23 mouse cellular contexts compared by ENCODE assay signal in genomic region chr2:116440252-116440651, GRCm38 (mm10).
DNase-seq lines count a peak whose midpoint lies in the region; ATAC-seq and TF ChIP-seq lines count a peak whose summit lies in the region.
"Had no signal": no experiment of that assay in that cellular context is flagged by ENCODE, and none has a peak within 500 bp of the region (broad histone marks: within the 10 kb centered on the region; RNA-seq: fewer than 3 reads in every experiment).

No protein-coding gene starts in this region.

- no peak for TF ChIP-seq CTCF in midbrain, postnatal 0 days (IDR thresholded peaks at IDR 0.05)
- TF ChIP-seq CTCF in brain, embryonic 14.5 days (IDR thresholded peaks at IDR 0.05; ENCODE audit: borderline replicate concordance, extremely low read depth, insufficient read depth, insufficient read length): no peak

- no peaks in the 10 kb centered on the region for H3K36me3 ChIP-seq in embryonic facial prominence, embryonic 11.5 days (replicated peaks; ENCODE audit: control insufficient read depth, insufficient read depth, low read depth, low read length)
- H3K36me3 ChIP-seq in embryonic facial prominence, embryonic 10.5 days (replicated peaks): no peaks in the 10 kb centered on the region
- no peaks in the 10 kb centered on the region for H3K36me3 ChIP-seq in midbrain, postnatal 0 days (ENCODE audit: insufficient read depth, low read length)
- H3K36me3 ChIP-seq in midbrain, embryonic 11.5 days (ENCODE audit: control insufficient read depth, insufficient read depth, low read length): no peaks in the 10 kb centered on the region
- H3K36me3 ChIP-seq: embryonic facial prominence, embryonic 12.5 days; heart, embryonic 15.5 days; hindbrain, embryonic 13.5 days had no signal

- no peak for TF ChIP-seq POLR2A in brain, embryonic 14.5 days (IDR thresholded peaks at IDR 0.05; ENCODE audit: borderline replicate concordance, extremely low read depth, insufficient read depth, insufficient read length, poor library complexity, severe bottlenecking)

- no peak overlapping the region for H3K9ac ChIP-seq in embryonic facial prominence, embryonic 11.5 days (replicated peaks; ENCODE audit: low read length)
- H3K9ac ChIP-seq in midbrain, postnatal 0 days (replicated peaks; ENCODE audit: low read length, poor library complexity, severe bottlenecking): no peak overlapping the region
- H3K9ac ChIP-seq in midbrain, embryonic 11.5 days (ENCODE audit: low read length): no peak overlapping the region
- H3K9ac ChIP-seq: embryonic facial prominence, embryonic 12.5 days; heart, embryonic 15.5 days; hindbrain, embryonic 13.5 days had no signal

- H3K27me3 ChIP-seq in embryonic facial prominence, embryonic 11.5 days (ENCODE audit: control insufficient read depth, insufficient read depth, low read length): no peaks in the 10 kb centered on the region
- H3K27me3 ChIP-seq in embryonic facial prominence, embryonic 10.5 days (replicated peaks; ENCODE audit: low read depth, poor library complexity, severe bottlenecking): no peaks in the 10 kb centered on the region
- H3K27me3 ChIP-seq in midbrain, postnatal 0 days (ENCODE audit: insufficient read depth, low read length): no peaks in the 10 kb centered on the region
- H3K27me3 ChIP-seq in midbrain, embryonic 11.5 days (ENCODE audit: control insufficient read depth, insufficient read depth, low read length): no peaks in the 10 kb centered on the region
- H3K27me3 ChIP-seq: CH12.LX; embryonic facial prominence, embryonic 12.5 days; heart, embryonic 15.5 days; hindbrain, embryonic 13.5 days had no signal

- H3K4me1 ChIP-seq in embryonic facial prominence, embryonic 11.5 days (ENCODE audit: control insufficient read depth, insufficient read depth, low read length): no peaks in the 10 kb centered on the region; the same call in 1 of the 2 replicates
- peaks cover 9% of the 10 kb centered on the region for H3K4me1 ChIP-seq in embryonic facial prominence, embryonic 10.5 days
- no peaks in the 10 kb centered on the region for H3K4me1 ChIP-seq in midbrain, postnatal 0 days (ENCODE audit: insufficient read depth, low read length)
- no peaks in the 10 kb centered on the region for H3K4me1 ChIP-seq in midbrain, embryonic 11.5 days (ENCODE audit: control insufficient read depth, insufficient read depth, low read length)
- H3K4me1 ChIP-seq: embryonic facial prominence, embryonic 12.5 days; heart, embryonic 15.5 days had no signal

- no peak overlapping the region for H3K27ac ChIP-seq in embryonic facial prominence, embryonic 11.5 days (replicated peaks; ENCODE audit: low read depth, low read length)
- H3K27ac ChIP-seq in embryonic facial prominence, embryonic 10.5 days (replicated peaks): no peak overlapping the region
- H3K27ac ChIP-seq in midbrain, postnatal 0 days (ENCODE audit: low read depth, low read length): no peak overlapping the region
- no peak overlapping the region for H3K27ac ChIP-seq in midbrain, embryonic 11.5 days (ENCODE audit: low read depth, low read length)
- H3K27ac ChIP-seq: embryonic facial prominence, embryonic 12.5 days; heart, adult 2 months; heart, embryonic 15.5 days; hindbrain, embryonic 13.5 days; hindbrain, postnatal 0 days had no signal

- WGBS in embryonic facial prominence, embryonic 11.5 days: 27% methylated on average over 2 of the region's 2 CpGs
- 27% methylated on average over 2 of the region's 2 CpGs for WGBS in embryonic facial prominence, embryonic 10.5 days
- WGBS in midbrain, postnatal 0 days: 20% methylated on average over 2 of the region's 2 CpGs
- 56% methylated on average over 2 of the region's 2 CpGs for WGBS in midbrain, embryonic 11.5 days

- DNase-seq in embryonic facial prominence, embryonic 11.5 days (ENCODE audit: low spot score): peak; percentile 54
- DNase-seq in embryonic facial prominence, embryonic 10.5 days (ENCODE audit: low spot score): no peak
- DNase-seq in frontal cortex, postnatal 10 days (ENCODE audit: low spot score in 2 of 2): no peak
- peak; percentile 8 for DNase-seq in midbrain, postnatal 0 days (ENCODE audit: low spot score)
- DNase-seq in midbrain, embryonic 11.5 days (ENCODE audit: low spot score, missing footprints): no peak
- peak; percentile 51 for DNase-seq in brain, embryonic 14.5 days (ENCODE audit: low read depth)
- no peak for DNase-seq in urinary bladder, postnatal 4 days (ENCODE audit: low spot score in 2 of 2)
- DNase-seq: adrenal gland, adult 2 months; adrenal gland, postnatal 25 days; cerebellum, adult 2 months; cerebellum, postnatal 10 days; gastrocnemius, postnatal 14 days; heart, adult 2 months; heart, postnatal 14 days; kidney, adult 2 months had no signal

- no peaks in the 10 kb centered on the region for H3K9me3 ChIP-seq in embryonic facial prominence, embryonic 11.5 days (replicated peaks; ENCODE audit: control insufficient read depth, low read length)
- no peaks in the 10 kb centered on the region for H3K9me3 ChIP-seq in embryonic facial prominence, embryonic 10.5 days
- H3K9me3 ChIP-seq in midbrain, postnatal 0 days (ENCODE audit: low read length): no peaks in the 10 kb centered on the region
- no peaks in the 10 kb centered on the region for H3K9me3 ChIP-seq in midbrain, embryonic 11.5 days (ENCODE audit: control insufficient read depth, low read length)
- H3K9me3 ChIP-seq: embryonic facial prominence, embryonic 12.5 days; heart, embryonic 15.5 days; hindbrain, embryonic 13.5 days had no signal

- no peak overlapping the region for H3K4me2 ChIP-seq in embryonic facial prominence, embryonic 11.5 days (ENCODE audit: low read depth, low read length)
- H3K4me2 ChIP-seq in midbrain, postnatal 0 days (ENCODE audit: low read depth, low read length, poor library complexity, severe bottlenecking): no peak overlapping the region
- H3K4me2 ChIP-seq in midbrain, embryonic 11.5 days: no peak overlapping the region
- H3K4me2 ChIP-seq: embryonic facial prominence, embryonic 12.5 days; heart, embryonic 11.5 days; heart, embryonic 15.5 days; hindbrain, embryonic 13.5 days had no signal

- no peak overlapping the region for H3K4me3 ChIP-seq in embryonic facial prominence, embryonic 11.5 days (ENCODE audit: low read depth, low read length)
- no peak overlapping the region for H3K4me3 ChIP-seq in embryonic facial prominence, embryonic 10.5 days
- no peak overlapping the region for H3K4me3 ChIP-seq in midbrain, postnatal 0 days (ENCODE audit: low read depth, low read length)
- no peak overlapping the region for H3K4me3 ChIP-seq in midbrain, embryonic 11.5 days (ENCODE audit: low read depth, low read length)
- H3K4me3 ChIP-seq: embryonic facial prominence, embryonic 12.5 days; heart, adult 2 months; heart, embryonic 15.5 days; hindbrain, embryonic 13.5 days had no signal

- ATAC-seq in embryonic facial prominence, embryonic 11.5 days (replicated peaks; ENCODE audit: insufficient number of reproducible peaks, low FRiP score, low TSS enrichment, low read depth): no peak
- ATAC-seq in frontal cortex, adult (ENCODE audit: low TSS enrichment): peak; percentile 25; the same call in 1 of the 2 replicates
- ATAC-seq in midbrain, postnatal 0 days (ENCODE audit: low FRiP score): no peak
- ATAC-seq in midbrain, embryonic 11.5 days (ENCODE audit: low FRiP score): no peak
- ATAC-seq: hindbrain, postnatal 0 days; intestine, embryonic 16.5 days had no signal

Comparison
In these comparisons a context has a peak if more than half of its experiments do, and no peak if none do; other contexts are left out.
1. DNase-seq: peak in embryonic facial prominence, embryonic 11.5 days (single experiment), midbrain, postnatal 0 days (single experiment) and brain, embryonic 14.5 days (single experiment); none in embryonic facial prominence, embryonic 10.5 days (single experiment), frontal cortex, postnatal 10 days (0 of 2), midbrain, embryonic 11.5 days (single experiment) and urinary bladder, postnatal 4 days (0 of 2).